In the genomic region with DNA sequence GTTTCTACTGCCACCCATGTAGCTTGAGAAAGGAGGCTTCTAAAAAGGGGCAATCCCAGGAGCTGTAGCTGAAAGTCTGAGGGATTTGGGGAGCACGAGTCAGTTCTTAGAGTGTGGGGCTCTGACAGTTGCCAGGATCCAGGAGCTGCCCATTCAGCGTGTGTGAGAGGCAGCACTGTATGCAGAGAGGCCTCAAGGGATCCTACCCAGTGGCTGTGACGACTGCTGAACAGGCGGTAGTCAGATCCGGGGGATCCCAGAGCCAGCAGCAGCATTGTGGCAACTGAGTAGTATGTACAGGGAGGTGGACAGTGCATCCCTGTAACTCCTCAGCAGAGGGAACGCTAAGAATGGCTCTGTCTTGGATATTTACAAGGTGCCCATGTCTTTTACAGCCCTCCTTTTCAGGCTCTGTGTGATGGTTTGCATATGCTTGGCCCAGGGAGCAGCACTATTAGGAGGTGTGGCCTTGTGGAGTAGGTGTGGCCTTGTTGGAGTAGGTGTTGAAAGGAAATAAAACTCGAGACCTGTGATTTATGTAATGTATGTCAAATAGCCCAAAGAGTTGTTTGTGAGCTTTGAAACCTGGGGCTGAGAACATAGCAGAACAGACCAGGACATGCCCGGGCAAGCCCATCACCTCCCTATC, we compare ENCODE assay signal across 18 mouse cellular contexts. TPM values are rescaled to one million over a fixed set of nuclear protein-coding genes. Genes with fewer than 3 reads are reported as not detected.
DNase-seq lines count a peak whose midpoint lies in the region; ATAC-seq lines count a peak whose summit lies in the region.
"Had no signal": no experiment of that assay in that cellular context is flagged by ENCODE, and none has a peak within 500 bp of the region (broad histone marks: within the 10 kb centered on the region; RNA-seq: fewer than 3 reads in every experiment).

No protein-coding gene starts in this region.

- DNase-seq in kidney, postnatal 14 days, result no peak
- DNase-seq in spleen, postnatal 36 days (ENCODE audit: low spot score in 2 of 2), result peak; percentile 32 to 42
- no peak for DNase-seq in spleen, postnatal 14 days (ENCODE audit: low spot score in 2 of 2)
- DNase-seq in hindlimb bud, embryonic 11.5 days (ENCODE audit: extremely low spot score, low read depth, low spot score), result peak; percentile 26
- DNase-seq in splenic B cell, adult 2 months (ENCODE audit: low read depth, low spot score), result peak; percentile 25
- DNase-seq in layer of hippocampus, adult 9-11 months, result no peak
- DNase-seq in embryo, embryonic 9.5 days (ENCODE audit: extremely low spot score), result no peak
- DNase-seq: cerebellum, adult 2 months; gastrocnemius, postnatal 36 days had no signal

- H3K27me3 ChIP-seq in kidney, embryonic 14.5 days (ENCODE audit: control insufficient read depth, insufficient read depth, low read length), result no peaks in the 10 kb centered on the region
- no peaks in the 10 kb centered on the region for H3K27me3 ChIP-seq in splenic B cell, adult 2 months (ENCODE audit: control insufficient read depth, insufficient read depth, low read length, poor library complexity, severe bottlenecking)
- H3K27me3 ChIP-seq: embryonic facial prominence, embryonic 12.5 days; forebrain, embryonic 12.5 days; limb, embryonic 12.5 days; neural tube, embryonic 12.5 days had no signal

- H3K9me3 ChIP-seq in kidney, embryonic 14.5 days (ENCODE audit: control insufficient read depth, low read length), result no peaks in the 10 kb centered on the region
- H3K9me3 ChIP-seq: embryonic facial prominence, embryonic 12.5 days; forebrain, embryonic 12.5 days; limb, embryonic 12.5 days; neural tube, embryonic 12.5 days had no signal

- peaks cover 19% of the 10 kb centered on the region for H3K4me1 ChIP-seq in kidney, embryonic 14.5 days (ENCODE audit: control insufficient read depth, insufficient read depth, low read length)

- H3K36me3 ChIP-seq in kidney, embryonic 14.5 days (ENCODE audit: control insufficient read depth, insufficient read depth, low read length), result no peaks in the 10 kb centered on the region
- H3K36me3 ChIP-seq in splenic B cell, adult 2 months (ENCODE audit: control insufficient read depth, insufficient read depth, low read length, poor library complexity, severe bottlenecking), result no peaks in the 10 kb centered on the region
- H3K36me3 ChIP-seq: embryonic facial prominence, embryonic 12.5 days; forebrain, embryonic 12.5 days; limb, embryonic 12.5 days; neural tube, embryonic 12.5 days had no signal

- 33% methylated on average over 7 of the region's 8 CpGs for WGBS in kidney, embryonic 14.5 days

- H3K4me2 ChIP-seq in kidney, embryonic 14.5 days (replicated peaks; ENCODE audit: low read depth, low read length), result no peak overlapping the region
- H3K4me2 ChIP-seq: embryonic facial prominence, embryonic 12.5 days; forebrain, embryonic 12.5 days; limb, embryonic 12.5 days; neural tube, embryonic 12.5 days had no signal

- peak; percentile 56 for ATAC-seq in kidney, embryonic 14.5 days (ENCODE audit: low FRiP score, low TSS enrichment)

- no peak overlapping the region for H3K4me3 ChIP-seq in kidney, embryonic 14.5 days (ENCODE audit: low read length)
- H3K4me3 ChIP-seq: embryonic facial prominence, embryonic 12.5 days; forebrain, embryonic 12.5 days; layer of hippocampus, adult 2 months; limb, embryonic 12.5 days; neural tube, embryonic 12.5 days had no signal

- H3K27ac ChIP-seq in kidney, embryonic 14.5 days (ENCODE audit: low read depth, low read length), result 0 out of 2 replicates have a peak overlapping the region, but pooled peaks have one; percentile 42
- H3K27ac ChIP-seq: embryonic facial prominence, embryonic 12.5 days; forebrain, embryonic 12.5 days; layer of hippocampus, adult 2 months; limb, embryonic 12.5 days; neural tube, embryonic 12.5 days had no signal

- no peak overlapping the region for H3K9ac ChIP-seq in kidney, embryonic 14.5 days (ENCODE audit: low read depth, low read length)
- H3K9ac ChIP-seq: embryonic facial prominence, embryonic 12.5 days; forebrain, embryonic 12.5 days; limb, embryonic 12.5 days; neural tube, embryonic 12.5 days had no signal

RNA-seq across cellular contexts. Expression of a gene that starts 33.1 kb away (rescaled TPM):
- 1.3 and 1.4 TPM in 2 replicates for polyA plus RNA-seq in kidney, embryonic 14.5 days (2014; fragmentation: Nextera tagmentation; extraction: Ambion mirVana)

RNA-seq across cellular contexts. Expression of a gene that starts 35.8 kb away (rescaled TPM):
- polyA plus RNA-seq in kidney, embryonic 14.5 days (2014; fragmentation: Nextera tagmentation; extraction: Ambion mirVana), result not detected in 2 replicates
- polyA plus RNA-seq: cerebellum, adult 2 months; embryonic facial prominence, embryonic 12.5 days; heart, embryonic 16.5 days; intestine, embryonic 14.5 days; limb, embryonic 12.5 days; spleen, adult 2 months had no signal

RNA-seq across cellular contexts. Expression of a gene that starts 50.6 kb away (rescaled TPM):
- polyA plus RNA-seq in kidney, embryonic 14.5 days (2014; fragmentation: Nextera tagmentation; extraction: Ambion mirVana), result 1.4 and 2.3 TPM in 2 replicates

Comparison
In these comparisons a context has a peak if more than half of its experiments do, and no peak if none do; other contexts are left out.
1. DNase-seq: peak in spleen, postnatal 36 days (2 of 2), hindlimb bud, embryonic 11.5 days (single experiment) and splenic B cell, adult 2 months (single experiment); none in kidney, postnatal 14 days (single experiment), spleen, postnatal 14 days (0 of 2), layer of hippocampus, adult 9-11 months (single experiment) and embryo, embryonic 9.5 days (single experiment).